Mouse (Mus musculus) stomach, postnatal 0 days (tissue): ENCODE measurements around the gene Hpd. TPM values are rescaled to one million over a fixed set of nuclear protein-coding genes. Genes with fewer than 3 reads are reported as not detected.

Source experiments
- ATAC-seq: fragments of 200-750 bp; cut with Nextera tagmentation; 2 replicates; pipeline ENCODE4 v1.8.0; 2017; ENCODE audit not compliant: low FRiP score, low TSS enrichment
- DNase-seq: peaks from one replicate; pipeline ENCODE4 v3.0.0-alpha.2; 2016; ENCODE audit warnings: low spot score
- H3K27ac ChIP-seq: fragments of 300-500 bp; sonication (generic); replicated peaks from 2 replicates; pipeline ENCODE4 v1.5.1; 2014; ENCODE audit warnings: mild to moderate bottlenecking, control low read depth
- H3K27me3 ChIP-seq: fragments of 300-500 bp; sonication (generic); 2 replicates; pipeline ENCODE4 v1.6.1; 2014; ENCODE audit warnings: low read length; ENCODE audit not compliant: control insufficient read depth, insufficient read depth
- H3K36me3 ChIP-seq: fragments of 300-500 bp; sonication (generic); 2 replicates; pipeline ENCODE4 v1.6.1; 2014; ENCODE audit warnings: low read length, mixed read lengths; ENCODE audit not compliant: control insufficient read depth, insufficient read depth
- H3K4me1 ChIP-seq: fragments of 300-500 bp; sonication (generic); replicated peaks from 2 replicates; pipeline ENCODE4 v1.6.1; 2014; ENCODE audit warnings: antibody characterized with exemption; ENCODE audit not compliant: control insufficient read depth, insufficient read depth
- H3K4me2 ChIP-seq: fragments of 300-500 bp; sonication (generic); replicated peaks from 2 replicates; pipeline ENCODE4 v1.6.1; 2014; ENCODE audit warnings: low read depth, mild to moderate bottlenecking, control low read depth, moderate library complexity
- H3K4me3 ChIP-seq: fragments of 300-500 bp; sonication (generic); 2 replicates; pipeline ENCODE4 v1.5.1; 2014; ENCODE audit warnings: low read depth, low read length, control low read depth
- H3K9ac ChIP-seq: fragments of 300-500 bp; sonication (generic); 2 replicates; pipeline ENCODE4 v1.6.1; 2014; ENCODE audit warnings: mild to moderate bottlenecking, low read length, control low read depth, mixed read lengths
- H3K9me3 ChIP-seq: fragments of 300-500 bp; sonication (generic); 2 replicates; pipeline ENCODE4 v1.6.1; 2016; ENCODE audit warnings: low read length; ENCODE audit not compliant: control insufficient read depth
- CTCF ChIP-seq: IDR thresholded peaks from 2 replicates; pipeline ENCODE4 v1.5.1; 2016; ENCODE audit warnings: antibody characterized with exemption, low read depth, mild to moderate bottlenecking, moderate library complexity
- EP300 ChIP-seq: optimal IDR thresholded peaks from 2 replicates; pipeline ENCODE3; 2016; ENCODE audit warnings: antibody characterized with exemption
- WGBS: fragments of 180-500 bp; shearing (Covaris S2); extraction: QIAGEN DNeasy Blood & Tissue Kit; methylation state at CpG from one replicate; pipeline ENCODE4 v1.1.7; 2014; 5-methylcytosine and 5-hydroxymethylcytosine counted together
- polyA plus RNA-seq: library from polyadenylated mRNA; unstranded; fragments of >200 nt; fragmentation: Nextera tagmentation; extraction: Ambion mirVana; gene quantifications from 2 replicates; pipeline ENCODE4 v1.2.1, GENCODE M21; 2015

Hpd gene
- polyA plus RNA-seq, 1 experiment from 2014 or later, result 0.69 TPM

DNA sequence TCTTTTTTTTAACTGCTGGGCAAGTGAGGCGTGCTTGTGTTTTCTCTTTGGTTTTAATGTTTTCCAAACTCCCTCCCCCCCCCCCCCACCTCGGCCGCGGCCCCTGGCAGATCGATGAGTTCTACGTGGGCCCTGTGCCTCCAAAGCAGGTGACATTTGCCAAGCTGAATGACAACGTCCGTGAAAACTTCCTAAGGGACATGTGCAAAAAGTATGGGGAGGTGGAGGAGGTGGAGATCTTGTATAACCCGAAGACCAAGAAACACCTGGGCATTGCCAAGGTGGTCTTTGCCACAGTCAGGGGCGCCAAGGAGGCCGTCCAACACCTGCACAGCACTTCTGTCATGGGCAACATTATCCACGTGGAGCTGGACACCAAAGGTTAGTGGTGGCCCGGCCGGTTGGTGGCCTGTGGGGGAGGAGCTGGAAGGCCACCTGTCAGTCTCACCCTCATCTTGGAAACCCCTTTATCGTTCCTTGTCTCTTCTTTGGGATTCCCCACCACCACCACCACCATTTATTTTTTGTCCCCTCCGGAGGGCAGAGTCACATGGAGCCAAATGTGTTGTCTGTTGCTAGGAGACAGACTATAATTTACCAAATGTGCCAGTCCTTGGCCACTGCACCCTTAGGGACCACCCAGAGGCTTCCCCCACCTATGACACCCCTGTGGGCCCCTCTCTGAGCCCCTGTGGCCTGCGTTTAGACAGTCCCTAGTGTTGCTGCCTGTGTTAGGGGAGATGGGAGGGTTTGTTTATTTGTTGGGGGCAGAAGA, 38.4 kb downstream of the Hpd start:
- Histone ChIP-seq H3K4me1 (peaks cover 5% of the 10 kb centered on the region; the same call in 1 of the 2 replicates), H3K4me2 (peak overlapping the region; percentile 100), H3K27ac (peak overlapping the region; percentile 100), H3K27me3 (no peaks in the 10 kb centered on the region), H3K36me3 (peaks cover 17% of the 10 kb centered on the region), H3K9me3 (no peaks in the 10 kb centered on the region), H3K4me3 (peak overlapping the region; percentile 92), H3K9ac (peak overlapping the region; percentile 98)
- DNase-seq (peak; percentile 44), ATAC-seq (no peak)
- TF ChIP-seq EP300, result no peak
- 5% methylated on average over 17 of the region's 17 CpGs for WGBS

GRCm38 (mm10) chr5:123143251-123143970, 39.1 kb downstream of the Hpd start:
- H3K9ac ChIP-seq, result peak overlapping the region; percentile 98
- peaks cover 12% of the 10 kb centered on the region for H3K36me3 ChIP-seq
- peak overlapping the region; percentile 100 for H3K27ac ChIP-seq
- TF ChIP-seq CTCF, result no peak
- TF ChIP-seq EP300, result no peak
- H3K4me2 ChIP-seq, result peak overlapping the region; percentile 100
- under 1% methylated on average over 24 of the region's 24 CpGs for WGBS
- H3K27me3 ChIP-seq, result no peaks in the 10 kb centered on the region
- H3K4me3 ChIP-seq, result peak overlapping the region; percentile 92
- no peaks in the 10 kb centered on the region for H3K9me3 ChIP-seq
- peak; percentile 38 for DNase-seq
- ATAC-seq, result no peak
- H3K4me1 ChIP-seq, result peaks cover 5% of the 10 kb centered on the region; the same call in 1 of the 2 replicates

DNA sequence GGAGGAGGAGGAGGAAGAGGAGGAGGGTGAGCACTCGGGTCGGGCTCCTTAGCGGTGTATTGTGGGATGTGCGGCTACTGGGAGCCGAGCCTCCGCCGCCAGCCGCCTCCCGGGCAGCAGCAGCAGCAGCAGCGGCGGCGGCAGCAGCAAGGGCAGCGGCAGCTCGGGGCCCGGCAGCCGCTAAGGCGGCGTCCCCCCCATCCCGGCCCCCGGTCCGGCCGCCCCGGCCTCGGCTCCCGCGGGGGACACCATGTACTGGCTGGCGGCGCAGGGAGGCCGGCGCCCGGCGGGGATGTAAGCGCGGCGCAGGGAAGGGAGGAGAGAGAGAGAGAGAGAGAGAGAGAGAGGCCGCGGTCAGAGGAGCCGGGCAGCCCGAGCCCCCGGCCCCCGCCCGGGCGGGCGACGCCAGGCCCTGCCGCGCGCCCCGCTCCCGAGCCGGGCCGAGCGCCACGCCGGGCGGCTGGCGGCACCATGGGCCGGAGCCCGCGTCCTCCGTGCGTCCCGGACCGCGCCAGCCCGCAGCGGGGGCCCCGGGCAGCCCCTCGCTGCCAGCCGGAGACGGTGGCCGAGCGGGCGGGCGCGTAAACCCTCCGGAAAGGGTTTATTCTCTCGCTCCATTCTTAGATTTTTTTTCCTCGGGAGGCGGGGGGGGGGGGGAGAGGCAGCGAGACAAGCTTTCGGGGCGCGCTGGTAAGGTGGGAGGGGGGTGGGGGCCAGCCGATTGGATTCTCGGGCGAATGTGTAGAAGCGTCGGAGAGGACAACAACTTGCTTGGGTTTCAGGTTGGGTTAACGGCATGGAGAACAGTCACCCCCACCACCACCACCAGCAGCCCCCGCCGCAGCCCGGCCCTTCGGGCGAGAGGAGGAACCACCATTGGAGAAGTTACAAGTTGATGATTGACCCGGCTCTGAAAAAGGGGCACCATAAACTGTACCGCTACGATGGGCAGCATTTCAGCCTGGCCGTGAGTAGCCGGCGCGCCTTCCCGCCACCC, 40.1 kb downstream of the Hpd start, which contains the start of gene Setd1b:
Setd1b (plus strand) TSS at position 33 of the 997 bp plus-strand sequence.
- WGBS, result under 1% methylated on average over 81 of the region's 103 CpGs
- Histone ChIP-seq H3K27me3 (no peaks in the 10 kb centered on the region), H3K36me3 (peaks cover 9% of the 10 kb centered on the region), H3K4me3 (peak within 1 kb of the TSS; percentile 92), H3K4me2 (peak within 1 kb of the TSS; percentile 100), H3K4me1 (peaks cover 5% of the 10 kb centered on the region; the same call in 1 of the 2 replicates), H3K9me3 (no peaks in the 10 kb centered on the region), H3K9ac (peak within 1 kb of the TSS; percentile 98), H3K27ac (peak within 1 kb of the TSS; percentile 100)
- TF ChIP-seq CTCF (no peak), EP300 (no peak)
- DNase-seq (peak; percentile 69), ATAC-seq (no peak)

- H3K4me2 ChIP-seq, result peak overlapping the region; percentile 100
- peak overlapping the region; percentile 100 for H3K27ac ChIP-seq
- DNase-seq (peak; percentile 64), ATAC-seq (no peak)
- TF ChIP-seq CTCF (no peak), EP300 (no peak)
- 0% methylated on average over 34 of the region's 38 CpGs for WGBS
- H3K36me3 ChIP-seq, result peaks cover 5% of the 10 kb centered on the region; the same call in 1 of the 2 replicates
- H3K27me3 ChIP-seq, result no peaks in the 10 kb centered on the region
- H3K9me3 ChIP-seq, result no peaks in the 10 kb centered on the region
- H3K9ac ChIP-seq, result peak overlapping the region; percentile 98
- peaks cover 7% of the 10 kb centered on the region; the same call in 1 of the 2 replicates for H3K4me1 ChIP-seq
- H3K4me3 ChIP-seq, result peak overlapping the region; percentile 92
These were observed 40.9 kb downstream of the Hpd start for GRCm38 (mm10) chr5:123141555-123142160.
